Mouse (Mus musculus): ENCODE measurements around the gene Cdk9.
A peak's percentile ranks its signal among the peaks of the same experiment; 100 is the strongest.

Gene Cdk9

GRCm38 (mm10) chr2:32734480-32734879, 21.6 kb upstream of the Cdk9 start:
- DNase-seq (ENCODE audit: low spot score in 2 of 2): no peak

GRCm38 (mm10) chr2:32732695-32733094, 19.8 kb upstream of the Cdk9 start:
- DNase-seq (ENCODE audit: low spot score in 2 of 2): no peak

GRCm38 (mm10) chr2:32731911-32732310, 19.0 kb upstream of the Cdk9 start:
- no peak for DNase-seq (ENCODE audit: low spot score in 2 of 2)

- no peak for DNase-seq (ENCODE audit: low spot score in 2 of 2)
Measured at GRCm38 (mm10) chr2:32730854-32731253, 18.0 kb upstream of the Cdk9 start.

DNA sequence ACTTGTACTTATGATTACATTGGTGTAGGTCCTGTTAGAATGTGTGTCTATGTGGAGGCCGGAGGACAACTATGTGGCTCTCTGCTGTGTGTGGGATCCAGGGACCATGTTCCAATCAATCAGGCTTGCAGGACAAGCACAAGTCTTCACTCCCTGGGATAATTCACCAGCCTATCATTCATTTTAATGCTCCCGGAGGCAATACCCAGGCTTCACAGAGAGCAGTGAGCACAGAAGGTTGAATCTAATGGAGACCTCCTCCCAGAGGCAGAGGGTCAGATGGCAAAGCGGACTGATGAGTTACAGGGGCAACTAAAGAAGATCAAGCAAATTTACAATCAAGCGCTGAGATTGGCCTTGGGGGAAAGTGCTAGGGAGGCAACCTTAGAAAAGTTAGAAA, 16.7 kb upstream of the Cdk9 start:
- no peak for DNase-seq (ENCODE audit: low spot score in 2 of 2)

DNA sequence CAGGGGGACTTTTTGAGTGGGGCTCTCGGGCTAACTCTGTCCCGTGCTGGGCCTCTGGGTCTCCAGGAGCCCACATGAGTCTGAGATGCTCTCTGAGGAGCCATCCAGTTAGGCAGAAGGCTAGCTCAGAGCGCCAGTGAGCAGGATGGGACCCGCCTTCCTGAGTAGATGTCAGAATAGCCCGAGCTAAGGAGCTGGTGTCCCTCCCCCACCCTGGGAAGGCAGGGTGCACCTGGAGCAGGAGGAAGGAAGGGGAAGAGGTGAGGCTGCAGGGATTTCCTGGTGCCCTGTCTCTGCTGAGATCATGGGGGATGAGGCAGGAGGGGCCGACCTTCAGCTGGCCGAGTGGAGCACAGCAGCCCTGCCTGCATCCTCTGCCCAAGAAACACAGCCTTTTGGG, 15.6 kb upstream of the Cdk9 start:
- no peak for DNase-seq (ENCODE audit: low spot score in 2 of 2)

- DNase-seq (ENCODE audit: low spot score in 2 of 2): peak; percentile 37 to 79
Measured at GRCm38 (mm10) chr2:32727435-32727834, 14.6 kb upstream of the Cdk9 start.

GRCm38 (mm10) chr2:32724832-32725790, 12.2 kb upstream of the Cdk9 start:
- no peak for DNase-seq (ENCODE audit: low spot score in 2 of 2)

- DNase-seq (ENCODE audit: low spot score in 2 of 2): no peak
Measured at GRCm38 (mm10) chr2:32724149-32724548, 11.3 kb upstream of the Cdk9 start.

GRCm38 (mm10) chr2:32722581-32722980, 9.7 kb upstream of the Cdk9 start:
- no peak for DNase-seq (ENCODE audit: low spot score in 2 of 2)

DNA sequence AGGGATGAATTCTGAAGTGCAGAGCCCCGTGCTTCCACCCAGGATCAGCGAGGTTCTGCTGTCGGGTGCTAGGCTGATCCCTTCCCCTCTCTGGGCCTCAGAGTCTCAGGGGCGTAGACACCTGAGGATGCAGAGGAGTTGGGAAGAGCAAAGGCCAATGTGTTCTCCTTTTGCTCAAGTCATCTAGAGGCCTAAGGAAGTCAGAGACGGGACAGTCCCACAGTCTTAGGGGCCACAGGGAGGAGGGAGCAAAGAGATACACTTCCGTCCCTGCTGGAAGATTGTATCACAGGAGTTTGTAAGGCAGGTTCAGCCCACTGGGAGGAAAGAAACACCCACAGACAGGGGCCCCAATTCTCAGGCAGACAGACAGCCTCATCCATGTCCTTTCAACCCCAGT, 9.2 kb upstream of the Cdk9 start:
- DNase-seq (ENCODE audit: low spot score in 2 of 2): no peak

DNA sequence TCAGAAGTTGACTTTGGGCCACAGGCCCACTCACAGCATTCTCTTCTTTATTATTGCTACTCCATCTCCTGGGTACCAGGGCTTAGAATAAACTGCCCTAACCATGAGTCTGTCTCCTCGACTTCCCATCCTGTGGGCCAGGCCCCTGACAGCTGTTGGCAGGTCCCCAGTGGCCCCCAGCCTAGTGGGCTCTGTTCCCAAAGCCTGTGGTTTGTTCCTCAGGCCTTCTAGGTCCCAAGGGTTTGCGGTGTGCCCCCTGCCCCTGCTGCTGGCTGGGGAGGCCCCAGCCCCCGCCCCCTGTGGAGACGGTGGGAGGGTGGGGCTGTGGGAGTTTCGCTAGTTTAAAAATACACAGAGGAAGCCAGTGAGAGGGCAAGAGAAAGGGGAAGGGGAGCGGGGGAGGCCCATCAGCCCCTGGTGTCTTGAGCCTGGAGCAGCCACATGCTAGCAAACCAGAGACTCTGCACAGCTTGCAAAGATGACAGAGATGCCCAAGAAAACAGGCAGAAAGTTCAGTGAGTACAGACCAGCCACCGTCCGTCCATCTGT, 7.9 kb upstream of the Cdk9 start, which contains the start of gene Sh2d3c:
Sh2d3c (plus strand) TSS at position 375 of the 549 bp plus-strand sequence.
- DNase-seq (ENCODE audit: low spot score in 2 of 2): peak; percentile 46 to 63

- DNase-seq (ENCODE audit: low spot score in 2 of 2): no peak
Measured at GRCm38 (mm10) chr2:32720053-32720452, 7.2 kb upstream of the Cdk9 start.

DNA sequence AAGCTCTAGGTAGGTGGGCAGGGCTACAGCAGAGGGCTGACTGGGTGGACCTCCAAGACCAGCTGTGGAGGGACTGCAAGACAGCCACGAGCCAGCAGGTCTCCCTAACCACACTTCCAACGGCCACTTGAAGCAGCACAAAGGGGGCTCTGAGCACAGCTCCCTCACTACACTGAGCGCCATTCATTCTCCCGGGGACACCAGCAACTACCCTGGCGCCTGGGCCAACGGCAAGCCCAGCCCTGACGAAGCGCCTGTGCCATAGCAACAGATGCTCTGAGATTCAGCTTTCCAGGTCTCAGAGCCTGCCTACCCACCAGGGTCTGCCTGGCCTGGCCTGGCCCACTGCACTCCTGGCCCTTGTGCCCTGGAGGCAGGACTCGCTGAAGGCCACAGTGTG, 5.9 kb upstream of the Cdk9 start:
- no peak for DNase-seq (ENCODE audit: low spot score in 2 of 2)

GRCm38 (mm10) chr2:32714987-32715425, 2.1 kb upstream of the Cdk9 start:
- DNase-seq (ENCODE audit: low spot score in 2 of 2): peak; percentile 48 to 58

GRCm38 (mm10) chr2:32714117-32714986, 1.5 kb upstream of the Cdk9 start:
- DNase-seq (ENCODE audit: low spot score in 2 of 2): no peak

GRCm38 (mm10) chr2:32712586-32712933, 316 bp downstream of the Cdk9 start:
- DNase-seq (ENCODE audit: low spot score in 2 of 2): peak in 1 of 2 experiments; percentile 96

- peak; percentile 58 to 82 for DNase-seq (ENCODE audit: low spot score in 2 of 2)
Measured at GRCm38 (mm10) chr2:32712108-32712551, 746 bp downstream of the Cdk9 start.

GRCm38 (mm10) chr2:32711301-32712056, 1.4 kb downstream of the Cdk9 start:
- DNase-seq (ENCODE audit: low spot score in 2 of 2): no peak

- DNase-seq (ENCODE audit: low spot score in 2 of 2): peak in 1 of 2 experiments; percentile 47
Measured at GRCm38 (mm10) chr2:32710425-32710824, 2.5 kb downstream of the Cdk9 start.

- no peak for DNase-seq (ENCODE audit: low spot score in 2 of 2)
Measured at GRCm38 (mm10) chr2:32709521-32710137, 3.2 kb downstream of the Cdk9 start.
